Mouse (Mus musculus) v-Abl transformed pro-B cells (cell line): ENCODE data around the gene Mrm1.

Source experiments
- in situ Hi-C, 2 experiments: fragments of 400-800 bp; cut with MboI; formaldehyde crosslinking; loops; one replicate each; pipeline ENCODE4 v1.15.1; 2025; ENCODE audit not compliant: unreplicated experiment in 2 of 2

The Mrm1 gene

DNA sequence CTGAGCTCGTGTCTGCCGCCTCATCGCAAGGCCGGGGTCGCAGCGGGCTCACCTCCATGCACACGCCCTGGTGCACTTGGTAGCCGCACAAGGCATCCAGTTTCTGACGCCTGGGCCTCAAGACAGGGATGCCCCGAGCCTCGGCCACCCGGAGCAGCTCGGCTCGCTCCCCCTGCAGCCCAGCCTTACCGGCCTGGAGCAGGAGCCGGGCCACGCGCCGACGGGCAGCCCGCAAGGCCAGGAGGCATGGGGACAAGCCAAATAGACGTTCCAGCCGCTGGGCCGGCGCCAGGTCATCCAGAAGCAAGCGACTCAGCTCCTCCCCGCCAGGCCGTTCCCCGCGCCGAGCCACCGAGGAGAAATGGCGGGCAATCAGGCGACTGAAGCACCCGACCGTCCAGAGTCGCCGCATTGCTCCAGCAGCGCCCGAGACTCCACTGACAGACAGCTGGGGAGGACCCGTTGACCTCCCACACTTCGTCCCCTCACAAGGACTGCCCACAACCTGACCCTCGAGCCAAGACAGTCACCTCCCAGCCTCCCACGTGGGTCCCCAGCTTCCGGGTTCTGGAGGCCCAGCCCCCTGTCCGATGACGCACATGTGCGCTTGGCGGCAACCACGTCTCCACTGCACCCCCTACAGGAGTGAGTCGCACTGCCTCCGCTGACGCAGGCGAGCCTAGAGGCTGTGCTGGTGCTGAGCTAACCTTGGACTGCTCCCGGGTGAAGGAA, at the start of gene Mrm1:
Gene Mrm1 (minus strand): TSS at position 555 of the 732 bp plus-strand sequence.
- in situ Hi-C loops = loop anchor here (5.0 to 10.0 kb wide), 5 partner anchors 98 to 1034 kb away; partner anchors contain the start of gene Znhit3 (in 1 of the 2)

GRCm38 (mm10) chr11:84868786-84869259, 49.5 kb upstream of the Mrm1 start:
- in situ Hi-C loops = loop anchor here (5.0 kb wide), 2 partner anchors 37 to 42 kb away; partner anchors contain the start of gene Dhrs11 (in 1 of the 2)

GRCm38 (mm10) chr11:84867586-84867985, 48.3 kb upstream of the Mrm1 start:
- in situ Hi-C loops = loop anchor here (5.0 kb wide), 2 partner anchors 35 to 40 kb away; partner anchors contain the start of gene Dhrs11 (in 1 of the 2)

- in situ Hi-C loops = loop anchor here (5.0 kb wide), 2 partner anchors 33 to 38 kb away; partner anchors contain the start of gene Dhrs11 (in 1 of the 2)
Observed at GRCm38 (mm10) chr11:84865268-84865667, 46.0 kb upstream of the Mrm1 start.

DNA sequence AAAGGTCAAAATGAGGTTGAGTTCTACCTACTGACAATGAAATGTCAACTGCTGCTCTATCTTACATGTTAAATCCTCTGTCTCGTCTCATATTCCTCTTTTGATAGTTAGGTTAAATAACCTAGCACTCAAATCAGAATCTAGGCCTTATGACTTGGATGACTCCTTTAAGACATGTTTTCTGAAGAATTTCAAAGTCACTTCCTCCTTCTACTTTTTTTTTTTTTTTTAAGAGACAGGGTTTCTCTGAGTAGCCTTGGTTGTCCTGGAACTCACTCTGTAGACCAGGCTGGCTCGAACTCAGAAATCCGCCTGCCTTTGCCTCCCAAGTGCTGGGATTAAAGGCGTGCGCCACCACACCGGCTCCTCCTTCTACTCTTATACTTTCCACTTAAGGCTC, 36.0 kb upstream of the Mrm1 start:
- in situ Hi-C loops = no loop called here

DNA sequence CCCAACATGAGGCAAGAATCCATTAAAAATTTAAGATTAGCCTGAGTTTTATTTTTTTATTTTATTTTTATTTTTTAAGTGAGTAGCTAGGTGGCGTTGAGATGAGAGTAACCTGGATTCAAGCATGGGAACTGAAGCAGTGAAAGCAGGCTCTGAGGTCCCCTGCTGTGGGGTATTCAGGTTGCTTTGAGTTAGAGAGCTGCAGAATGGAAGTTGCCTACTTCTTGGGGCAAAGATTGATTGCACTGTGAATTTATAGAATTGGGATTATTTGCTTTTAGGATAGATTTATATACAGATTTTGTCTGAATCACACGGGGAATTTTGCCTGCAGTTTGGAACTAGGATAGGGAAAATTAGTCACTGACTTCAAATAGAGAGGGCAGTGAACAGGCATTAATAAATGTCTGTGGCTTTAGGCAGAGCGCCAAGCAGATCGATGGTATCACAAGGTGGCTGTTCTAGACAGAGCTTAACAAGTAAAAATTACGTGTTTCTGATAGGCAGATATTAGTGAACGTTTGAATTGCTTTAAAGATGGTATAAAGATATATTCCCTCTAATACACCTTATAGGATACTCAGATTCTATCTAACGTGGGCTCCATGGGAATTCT, 28.3 kb upstream of the Mrm1 start:
- in situ Hi-C loops = loop anchor here in 1 of 2 experiments (25.0 kb wide), 1 partner anchor 1535 kb away; the partner anchor contains the start of gene Pex12

DNA sequence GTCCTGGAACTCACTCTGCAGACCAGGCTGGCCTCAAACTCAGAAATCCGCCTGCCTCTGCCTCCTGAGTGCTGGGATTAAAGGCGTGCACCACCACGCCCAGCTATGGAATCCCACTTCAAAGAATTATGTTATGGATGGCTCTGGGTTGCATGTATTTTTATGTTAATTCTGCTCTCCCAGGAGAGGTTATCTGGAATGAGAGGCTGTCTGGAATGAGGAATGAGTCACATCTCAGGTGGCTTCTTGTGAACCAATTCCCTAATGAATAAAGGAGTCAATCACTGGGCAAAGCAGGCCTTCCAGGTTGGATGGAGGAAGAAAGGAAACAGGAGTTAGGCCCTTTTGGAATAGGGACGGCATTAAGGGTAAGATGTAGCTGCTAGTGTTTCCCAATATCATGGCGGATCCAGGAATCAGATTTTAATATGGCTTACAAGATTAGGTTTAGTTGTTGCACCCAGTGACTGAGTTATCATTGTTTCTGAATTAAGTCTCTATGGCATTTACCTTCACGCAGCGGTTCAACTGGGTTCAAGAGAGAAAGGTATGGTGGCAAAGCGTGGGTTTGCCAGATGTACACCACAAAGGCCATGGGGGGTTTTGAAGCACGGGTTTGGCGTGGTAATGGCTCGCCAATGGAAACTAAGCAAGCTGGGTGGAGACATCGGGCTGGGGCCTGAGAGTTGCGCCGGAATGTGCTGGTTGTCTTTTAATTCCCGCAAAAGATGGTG, 27.6 kb upstream of the Mrm1 start:
- in situ Hi-C loops = loop anchor here in 1 of 2 experiments (25.0 kb wide), 1 partner anchor 1535 kb away; the partner anchor contains the start of gene Pex12

DNA sequence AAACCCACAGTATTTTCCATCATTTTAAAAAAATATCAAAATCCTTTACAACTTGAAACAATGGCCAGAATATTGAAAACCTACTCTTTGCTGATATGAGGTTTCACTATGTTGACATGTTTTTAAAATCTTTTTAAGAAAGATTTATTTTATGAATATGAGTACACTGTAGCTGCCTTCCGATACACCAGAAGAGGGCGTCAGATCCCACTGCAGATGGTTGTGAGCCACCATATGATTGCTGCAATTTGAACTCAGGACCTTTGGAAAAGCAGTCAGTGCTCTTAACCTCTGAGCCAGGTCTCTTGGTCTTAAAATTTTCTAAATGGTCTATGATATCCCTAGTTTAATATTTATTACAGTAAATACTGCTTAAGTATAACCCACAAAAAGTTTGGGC, 20.0 kb upstream of the Mrm1 start:
- in situ Hi-C loops = loop anchor here in 1 of 2 experiments (25.0 kb wide), 1 partner anchor 1527 kb away; the partner anchor contains the start of gene Pex12

DNA sequence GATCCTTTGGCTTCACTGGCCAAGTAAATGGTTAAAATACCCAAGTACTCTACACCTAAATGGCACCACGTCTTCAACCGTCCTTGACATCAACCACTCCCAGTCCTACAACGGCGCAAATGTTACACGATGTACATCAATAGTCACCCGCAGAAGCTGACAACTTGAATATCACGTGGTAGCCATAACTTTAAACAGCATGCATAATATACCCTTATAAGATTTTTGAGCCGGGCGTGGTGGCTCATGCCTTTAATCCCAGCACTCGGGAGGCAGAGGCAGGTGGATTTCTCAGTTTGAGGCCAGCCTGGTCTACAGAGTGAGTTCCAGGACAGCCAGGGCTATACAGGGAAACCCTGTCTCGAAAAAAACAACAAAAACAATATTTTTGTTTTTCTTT, 10.2 kb upstream of the Mrm1 start:
- in situ Hi-C loops = loop anchor here (5.0 to 25.0 kb wide), 2 partner anchors 38 to 1517 kb away; partner anchors contain the start of gene Pex12 (in 1 of the 2)

DNA sequence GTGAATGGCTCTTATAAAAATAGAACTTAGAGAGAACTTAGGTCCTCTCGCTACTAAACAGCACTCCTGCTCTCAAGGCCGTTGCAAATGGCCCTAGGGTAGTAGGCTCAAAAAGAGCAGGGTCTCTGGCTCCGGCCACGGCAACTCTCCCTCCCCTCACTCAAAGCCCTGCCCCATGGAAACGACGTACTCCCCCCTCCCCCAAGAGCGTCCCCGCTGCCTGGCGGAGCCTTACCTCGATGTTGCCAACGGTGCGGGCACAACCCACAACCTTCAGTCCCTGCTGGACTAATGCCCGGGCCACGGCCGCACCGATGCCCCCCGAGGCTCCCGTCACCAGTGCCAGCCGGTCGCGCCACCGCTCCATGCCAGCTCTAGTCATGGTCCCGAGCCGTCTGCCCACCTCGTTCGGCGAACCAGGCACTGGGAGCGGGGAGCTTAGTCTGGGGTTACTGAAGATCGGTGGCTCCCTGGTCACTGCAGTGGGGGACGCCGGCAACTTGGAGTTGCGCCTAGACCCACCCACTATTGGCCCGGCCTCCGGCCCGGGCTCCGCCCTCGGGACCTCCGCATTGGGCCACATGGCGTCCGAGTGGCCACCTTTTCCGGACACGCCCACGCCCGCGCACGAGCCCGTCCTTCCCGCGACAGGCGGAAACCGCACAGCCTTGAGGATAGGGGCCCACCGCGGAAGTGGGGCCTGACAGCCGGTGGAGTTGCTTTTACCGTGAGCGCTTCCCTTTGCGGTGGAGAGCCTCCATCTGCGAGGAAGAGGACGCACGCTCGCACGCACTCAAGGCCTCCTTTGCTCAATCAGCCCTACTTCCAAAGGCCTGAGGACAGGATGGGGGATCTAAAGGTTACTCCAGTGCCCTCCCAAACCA, 9.4 kb upstream of the Mrm1 start, which contains the start of gene Dhrs11:
Gene Dhrs11 (minus strand): TSS at position 479 of the 884 bp plus-strand sequence.
- in situ Hi-C loops = loop anchor here (5.0 to 25.0 kb wide), 2 partner anchors 39 to 1516 kb away; partner anchors contain the start of gene Pex12 (in 1 of the 2)

DNA sequence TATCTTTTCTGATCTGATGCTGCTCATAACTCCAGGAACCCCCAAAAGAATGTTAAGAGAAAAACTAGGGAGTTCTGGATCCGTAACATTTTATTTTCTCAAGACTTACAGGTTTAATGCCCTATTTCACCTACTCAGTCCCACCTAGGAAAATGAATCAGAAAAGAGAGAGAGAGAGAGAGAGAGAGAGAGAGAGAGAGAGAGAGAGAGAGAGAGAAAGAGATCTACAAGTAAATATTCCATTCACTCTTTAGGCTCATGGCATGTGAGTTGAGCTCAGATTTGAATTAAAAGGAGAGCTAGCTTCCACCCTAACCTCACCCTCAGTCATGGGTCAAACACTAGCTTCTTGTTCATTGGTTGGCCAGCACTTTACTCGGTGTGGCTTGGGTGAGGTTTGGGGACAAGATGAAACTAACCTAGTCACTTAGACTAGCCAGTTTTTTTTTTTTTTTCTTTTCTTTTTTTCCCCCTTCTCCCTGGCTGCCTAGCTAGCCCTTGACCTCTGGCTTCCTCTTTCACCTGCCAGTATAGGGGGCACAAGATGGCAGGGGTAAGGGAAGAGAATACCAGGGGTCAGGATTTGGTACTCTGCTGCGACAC, 8.7 kb upstream of the Mrm1 start:
- in situ Hi-C loops = loop anchor here (5.0 to 25.0 kb wide), 2 partner anchors 39 to 1516 kb away; partner anchors contain the start of gene Pex12 (in 1 of the 2)

- in situ Hi-C loops = loop anchor here (5.0 to 25.0 kb wide), 2 partner anchors 40 to 1515 kb away; partner anchors contain the start of gene Pex12 (in 1 of the 2)
Observed at GRCm38 (mm10) chr11:84827492-84827891, 8.2 kb upstream of the Mrm1 start.

DNA sequence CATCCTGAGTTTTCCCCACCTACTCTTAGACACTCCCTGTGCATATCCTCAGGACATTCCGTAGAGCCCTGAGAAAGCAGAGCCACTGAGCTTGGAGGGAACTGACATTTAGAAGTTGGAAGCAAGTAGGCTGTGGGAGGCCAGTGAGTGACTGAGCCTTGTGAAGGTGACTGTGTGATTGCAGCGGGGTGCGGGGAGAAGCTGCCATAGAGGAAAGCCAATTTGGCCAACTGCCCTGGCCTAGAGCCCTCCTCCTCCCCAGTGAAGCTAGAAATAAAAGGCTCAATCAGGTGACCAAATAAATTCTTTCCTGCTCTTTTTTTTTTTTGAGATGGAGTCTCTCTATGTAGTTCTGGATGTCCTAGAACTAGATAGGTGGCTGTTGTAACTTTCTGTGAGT, 6.9 kb upstream of the Mrm1 start:
- in situ Hi-C loops = loop anchor here (5.0 to 25.0 kb wide), 2 partner anchors 41 to 1514 kb away; partner anchors contain the start of gene Pex12 (in 1 of the 2)

GRCm38 (mm10) chr11:84825261-84825807, 6.0 kb upstream of the Mrm1 start:
- in situ Hi-C loops = loop anchor here (5.0 to 25.0 kb wide), 2 partner anchors 42 to 1513 kb away; partner anchors contain the start of gene Pex12 (in 1 of the 2)

DNA sequence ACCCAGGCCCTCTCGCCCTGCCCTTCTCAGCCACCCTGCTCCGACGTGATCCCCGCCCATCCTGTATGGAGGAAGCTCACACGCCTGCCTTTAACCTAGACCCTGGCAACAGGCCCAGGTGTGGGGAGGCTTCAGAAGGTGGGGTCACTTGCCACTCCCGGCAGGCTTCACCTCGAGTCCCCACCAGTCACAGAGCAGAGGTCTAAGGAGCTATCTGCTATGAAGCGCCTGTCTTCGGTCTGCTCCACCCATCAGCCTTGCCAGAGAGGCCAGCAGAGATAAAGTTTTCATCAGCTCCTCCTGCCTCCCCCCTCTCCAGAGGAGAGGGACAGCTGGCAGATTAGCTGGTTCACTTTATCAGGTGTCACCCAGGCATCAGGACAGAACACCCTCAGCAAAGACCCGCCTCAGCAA, 4.2 kb upstream of the Mrm1 start:
- in situ Hi-C loops = no loop called here

DNA sequence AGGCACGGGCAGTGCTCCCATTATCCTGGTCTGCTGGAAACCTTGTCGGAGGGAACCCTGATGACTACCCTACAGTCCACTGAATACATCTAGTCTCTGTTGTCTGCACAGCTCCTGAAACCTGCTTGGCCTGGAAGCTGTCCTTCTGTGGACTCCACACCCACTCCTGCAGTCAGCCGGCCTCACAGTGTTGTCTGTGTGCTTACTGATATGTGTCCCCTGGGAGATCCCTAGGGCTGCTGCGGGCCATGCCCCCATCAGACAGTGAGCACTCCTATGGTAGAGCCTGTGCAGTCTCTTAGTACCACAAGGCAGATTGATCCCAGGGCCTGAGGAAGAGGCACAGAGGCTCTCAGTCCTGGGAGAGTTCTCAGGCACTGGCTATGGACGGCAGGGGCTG, 3.2 kb upstream of the Mrm1 start:
- in situ Hi-C loops = no loop called here

DNA sequence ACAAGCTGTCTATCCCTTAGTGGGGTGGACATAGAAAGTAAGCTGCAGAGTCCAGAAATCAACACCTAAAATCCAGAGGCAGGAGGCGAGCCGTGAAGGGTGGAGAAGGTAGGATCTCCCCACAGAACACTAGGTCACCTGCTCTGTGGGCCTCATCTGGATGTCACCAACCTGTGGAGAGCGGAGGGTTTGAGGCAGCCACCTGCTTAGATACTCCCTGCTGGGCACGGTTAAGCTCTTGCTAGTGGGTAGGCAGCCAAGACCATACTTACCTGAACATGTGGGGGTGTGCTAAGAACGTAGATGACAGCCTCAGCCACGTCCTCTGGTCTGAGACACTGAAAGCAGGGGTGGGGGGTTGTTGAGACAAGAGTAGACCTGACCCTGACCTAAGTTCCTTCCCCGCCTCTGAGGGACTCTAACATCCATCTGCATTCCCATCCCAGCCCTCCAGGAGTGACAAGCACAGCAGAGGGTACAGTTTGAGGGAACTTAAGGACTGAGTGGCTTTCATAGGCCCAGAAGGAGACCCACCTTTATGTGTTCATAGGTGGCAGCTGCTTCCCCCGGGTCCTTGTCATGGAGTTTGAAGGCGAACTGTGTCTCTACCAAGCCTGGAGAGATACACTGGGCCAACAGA, 1.9 kb upstream of the Mrm1 start:
- in situ Hi-C loops = no loop called here
